Mouse (Mus musculus): ENCODE measurements around the gene Egflam.

DNA sequence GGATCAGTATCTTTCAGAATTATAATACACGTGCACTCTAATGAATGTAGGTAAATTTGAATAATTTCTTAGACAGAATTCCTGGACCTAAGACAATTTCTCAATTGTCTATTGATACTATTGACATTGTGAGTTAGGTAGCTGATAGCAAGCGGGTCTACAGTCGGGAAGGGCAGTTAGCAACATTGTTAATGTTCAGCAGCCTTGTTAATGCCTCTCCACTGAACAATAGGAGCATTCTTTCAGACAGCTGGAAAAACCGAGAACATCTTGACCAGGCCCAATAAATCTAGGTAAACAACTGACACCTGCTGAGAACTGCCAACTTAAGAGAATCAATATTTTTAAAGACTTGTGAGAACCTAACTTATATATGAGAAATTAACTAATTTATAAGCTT lies 77.3 kb downstream of the Egflam start:
- TF ChIP-seq CTCF (IDR thresholded peaks at IDR 0.05; ENCODE audit: insufficient read depth, low read length): no peak
- no peak for TF ChIP-seq POLR2A (IDR thresholded peaks at IDR 0.05; ENCODE audit: borderline replicate concordance, extremely low read depth, low read depth, low read length)
